Mouse (Mus musculus) megakaryocyte, embryonic 14.5 days (primary cell): ENCODE measurements around the gene Dab2ip. TPM values are rescaled to one million over a fixed set of nuclear protein-coding genes. Genes with fewer than 3 reads are reported as not detected.
A peak's percentile ranks its signal among the peaks of the same experiment; 100 is the strongest.

Experiments used
- H3K27me3 ChIP-seq: replicated peaks from 2 replicates; pipeline ENCODE3; 2012; ENCODE audit warnings: inconsistent platforms
- H3K36me3 ChIP-seq: replicated peaks from 2 replicates; pipeline ENCODE3; 2012; ENCODE audit warnings: low read length, inconsistent platforms, mixed read lengths
- H3K4me1 ChIP-seq: 2 replicates; pipeline ENCODE4 v1.6.1; 2012; ENCODE audit warnings: inconsistent platforms
- H3K4me3 ChIP-seq: replicated peaks from 2 replicates; pipeline ENCODE3; 2012; ENCODE audit warnings: moderate library complexity, mild to moderate bottlenecking, inconsistent platforms
- H3K9me3 ChIP-seq: 2 replicates; pipeline ENCODE4 v1.6.1; 2012; ENCODE audit warnings: inconsistent platforms
- FLI1 ChIP-seq: IDR thresholded peaks from 2 replicates; pipeline ENCODE4 v1.6.1; 2012; ENCODE audit warnings: low read length, inconsistent platforms, mixed read lengths
- GATA1 ChIP-seq: IDR thresholded peaks from 3 replicates; pipeline ENCODE4 v1.6.1; 2012; ENCODE audit warnings: mixed read lengths, low read length, inconsistent platforms, borderline replicate concordance
- polyA plus RNA-seq: library from polyadenylated mRNA; stranded (reverse); fragments of >175 nt; gene quantifications from 2 replicates; pipeline ENCODE4 v1.2.3, GENCODE M21; 2012; ENCODE audit warnings: low replicate concordance; ENCODE audit not compliant: insufficient read depth

The Dab2ip gene
- polyA plus RNA-seq, 1 experiment: 5.0 TPM

DNA sequence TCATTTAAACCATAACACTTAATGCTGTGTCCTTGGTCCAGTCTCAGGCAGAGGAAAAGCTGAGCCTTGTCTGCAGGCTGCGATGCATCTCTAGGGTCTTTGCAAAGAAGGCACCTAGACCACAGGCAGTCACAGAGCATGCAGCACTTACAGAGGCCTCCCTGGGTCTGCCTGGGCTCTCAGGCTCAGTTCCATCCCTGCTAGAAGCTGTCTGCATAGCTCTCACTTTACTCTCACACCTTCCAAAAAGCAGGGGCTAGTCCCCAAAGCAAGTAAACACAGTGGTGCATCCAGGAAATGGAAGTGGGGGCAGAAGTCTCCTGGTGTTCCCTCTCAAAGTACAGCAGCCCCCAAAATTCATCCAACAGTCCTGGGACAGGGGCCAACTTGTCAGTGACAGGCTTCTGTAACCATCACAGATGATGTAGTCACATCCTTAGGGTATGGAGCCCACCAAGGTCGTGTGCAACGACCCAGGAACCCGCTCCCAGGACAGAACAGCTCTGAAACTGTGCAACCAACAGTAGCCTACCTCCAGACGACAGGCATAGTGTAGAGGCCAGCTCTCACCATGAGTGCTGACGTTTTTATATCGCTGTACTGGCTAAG lies 192.6 kb downstream of the Dab2ip start:
- H3K9me3 ChIP-seq: no peaks in the 10 kb centered on the region
- H3K4me3 ChIP-seq: no peak overlapping the region
- peaks cover 98% of the 10 kb centered on the region for H3K36me3 ChIP-seq
- H3K27me3 ChIP-seq: no peaks in the 10 kb centered on the region
- H3K4me1 ChIP-seq: peaks cover 82% of the 10 kb centered on the region
- no peak for TF ChIP-seq FLI1
- TF ChIP-seq GATA1: no peak

DNA sequence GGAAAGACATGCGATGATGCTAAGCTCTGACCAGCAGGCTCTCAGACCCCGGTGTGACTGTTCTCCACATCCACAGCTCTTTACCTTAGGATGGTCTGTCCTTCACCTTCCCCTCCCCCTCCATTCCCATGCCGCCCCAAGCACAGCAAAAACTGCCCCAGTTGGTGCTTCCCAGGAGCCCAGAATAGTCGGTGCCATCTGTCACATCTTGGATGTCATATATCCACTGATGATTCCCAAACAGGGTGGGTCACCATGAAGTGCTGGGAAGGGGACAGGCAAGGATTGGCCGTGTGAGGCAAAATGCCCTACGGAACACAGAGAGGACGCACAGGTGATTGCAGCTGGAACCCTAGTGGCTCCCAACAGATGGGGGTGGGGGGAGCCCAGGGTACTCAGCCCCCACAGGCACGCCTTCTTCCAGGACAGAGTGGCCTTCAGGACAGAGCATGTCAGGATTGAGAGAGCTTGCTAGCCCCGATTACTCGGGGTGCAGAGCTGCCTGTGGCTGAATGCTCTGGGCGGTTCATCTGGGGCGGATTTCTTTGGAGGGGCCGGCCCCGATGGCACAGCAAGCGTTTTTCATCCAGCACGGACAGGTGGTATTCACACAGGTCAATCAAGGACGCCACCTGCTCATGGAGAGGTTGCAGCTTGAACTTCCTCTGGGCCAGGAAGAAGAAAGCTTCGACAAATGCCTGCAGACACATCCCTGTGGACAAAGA lies 193.9 kb downstream of the Dab2ip start:
- Histone ChIP-seq H3K36me3 (peaks cover 100% of the 10 kb centered on the region), H3K9me3 (no peaks in the 10 kb centered on the region), H3K4me3 (no peak overlapping the region), H3K4me1 (peaks cover 84% of the 10 kb centered on the region), H3K27me3 (no peaks in the 10 kb centered on the region)
- TF ChIP-seq GATA1 (no peak), FLI1 (no peak)

DNA sequence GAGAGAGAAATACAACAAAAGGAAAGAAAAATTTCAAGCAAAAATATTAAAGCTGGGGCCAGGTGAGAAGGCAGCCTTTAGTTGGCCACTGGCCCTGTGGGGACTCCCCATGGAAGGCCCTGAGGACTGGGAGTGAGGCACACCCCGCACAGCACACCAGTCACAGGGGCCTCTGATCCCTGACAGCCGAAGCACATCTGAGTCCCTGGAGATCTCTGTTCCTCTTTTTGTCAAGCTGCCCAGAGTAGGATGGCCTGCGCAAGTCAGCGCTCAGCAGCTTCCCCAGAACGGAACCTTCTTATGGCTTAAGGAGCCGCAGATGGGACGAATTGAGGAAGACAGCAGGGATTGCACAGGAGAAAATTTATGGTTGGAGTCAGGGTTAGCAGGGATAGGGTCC lies 198.4 kb downstream of the Dab2ip start:
- no peaks in the 10 kb centered on the region for H3K27me3 ChIP-seq
- no peak overlapping the region for H3K4me3 ChIP-seq
- no peaks in the 10 kb centered on the region for H3K9me3 ChIP-seq
- no peak for TF ChIP-seq GATA1
- TF ChIP-seq FLI1: no peak
- peaks cover 81% of the 10 kb centered on the region for H3K4me1 ChIP-seq
- H3K36me3 ChIP-seq: peaks cover 98% of the 10 kb centered on the region

DNA sequence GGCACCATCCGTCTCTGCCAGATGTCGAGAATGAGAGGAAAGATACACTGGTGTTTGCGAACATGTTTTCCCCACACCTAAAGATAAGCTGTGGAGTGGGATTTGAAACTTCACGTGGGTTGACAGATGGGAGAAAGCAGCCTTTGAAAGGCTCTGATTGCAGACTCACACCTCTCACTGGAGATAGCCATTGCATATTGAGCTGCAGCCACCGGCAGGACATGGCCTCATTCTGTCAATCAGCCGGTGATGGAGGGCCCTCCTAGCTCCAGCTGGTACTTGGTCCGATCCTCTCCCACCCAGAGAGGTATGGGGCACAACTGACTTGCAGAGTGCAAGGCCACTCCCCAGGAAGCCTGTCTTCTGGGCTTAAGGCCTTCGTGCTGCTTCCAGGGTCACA lies 202.3 kb downstream of the Dab2ip start:
- Histone ChIP-seq H3K9me3 (no peaks in the 10 kb centered on the region), H3K36me3 (peaks cover 96% of the 10 kb centered on the region), H3K4me1 (peaks cover 90% of the 10 kb centered on the region), H3K4me3 (no peak overlapping the region), H3K27me3 (no peaks in the 10 kb centered on the region)
- no peak for TF ChIP-seq GATA1
- TF ChIP-seq FLI1: no peak

DNA sequence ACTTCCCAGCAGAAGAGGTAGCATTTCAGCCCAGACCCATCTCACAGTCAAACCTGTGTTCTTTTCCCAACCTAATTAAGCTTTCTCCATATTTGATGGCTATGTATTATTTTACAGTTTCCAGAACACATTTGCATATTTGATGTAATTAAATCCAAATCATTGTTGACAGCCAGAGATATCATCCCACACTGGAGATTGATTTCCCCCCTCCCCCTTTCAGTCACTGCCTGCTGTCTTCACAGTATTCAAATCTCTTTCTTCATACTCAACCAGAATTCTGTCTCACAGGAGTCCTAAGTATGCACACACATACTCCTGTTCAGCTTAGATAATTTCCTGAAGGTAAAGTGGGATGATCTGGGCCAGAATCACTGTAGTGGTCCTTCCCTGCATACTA lies 202.8 kb downstream of the Dab2ip start:
- Histone ChIP-seq H3K36me3 (peaks cover 96% of the 10 kb centered on the region), H3K27me3 (no peaks in the 10 kb centered on the region), H3K9me3 (no peaks in the 10 kb centered on the region), H3K4me1 (peaks cover 90% of the 10 kb centered on the region), H3K4me3 (no peak overlapping the region)
- no peak for TF ChIP-seq GATA1
- TF ChIP-seq FLI1: no peak

DNA sequence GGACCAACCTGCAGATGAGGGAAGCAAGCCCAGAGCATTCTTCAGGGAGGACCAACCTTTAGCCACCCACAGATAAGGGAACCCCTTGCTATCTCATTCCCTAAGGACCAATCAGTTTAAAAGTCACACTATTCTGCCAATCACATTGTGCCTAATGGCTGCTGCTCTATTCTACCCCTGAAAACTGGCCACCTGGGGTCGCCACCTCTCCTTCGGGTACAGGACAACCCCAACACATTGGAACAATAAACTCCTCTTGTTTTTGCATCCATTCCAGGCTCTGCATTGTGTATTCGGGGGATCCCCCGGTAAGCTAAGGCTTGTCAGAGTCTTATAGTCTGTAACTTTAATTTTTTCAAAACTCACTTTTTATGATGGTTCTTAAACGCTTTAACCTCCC lies 203.4 kb downstream of the Dab2ip start:
- Histone ChIP-seq H3K36me3 (peaks cover 96% of the 10 kb centered on the region), H3K4me1 (peaks cover 92% of the 10 kb centered on the region), H3K27me3 (no peaks in the 10 kb centered on the region), H3K4me3 (no peak overlapping the region), H3K9me3 (no peaks in the 10 kb centered on the region)
- no peak for TF ChIP-seq FLI1
- TF ChIP-seq GATA1: no peak

DNA sequence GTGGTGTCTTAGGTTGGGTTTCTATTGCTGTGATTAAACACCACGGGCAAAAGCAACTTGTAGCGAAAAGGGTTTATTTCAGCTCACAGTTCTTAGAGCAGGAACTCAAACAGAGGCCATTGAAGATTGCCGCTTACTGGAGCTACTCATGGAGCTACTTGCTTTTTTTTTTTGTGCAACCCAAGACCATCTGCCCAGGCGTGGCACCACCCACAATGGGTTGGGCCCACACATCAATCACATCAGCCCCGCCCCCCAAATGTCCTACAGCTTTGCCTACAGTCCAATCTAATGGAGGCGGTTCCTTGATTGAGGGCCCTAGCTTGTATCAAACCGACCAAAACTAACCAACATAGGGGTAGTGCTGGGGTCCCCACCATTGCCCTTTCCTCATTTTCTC lies 205.8 kb downstream of the Dab2ip start:
- Histone ChIP-seq H3K27me3 (no peaks in the 10 kb centered on the region), H3K36me3 (peaks cover 87% of the 10 kb centered on the region), H3K9me3 (no peaks in the 10 kb centered on the region), H3K4me1 (peaks cover 98% of the 10 kb centered on the region), H3K4me3 (no peak overlapping the region)
- no peak for TF ChIP-seq GATA1
- no peak for TF ChIP-seq FLI1

DNA sequence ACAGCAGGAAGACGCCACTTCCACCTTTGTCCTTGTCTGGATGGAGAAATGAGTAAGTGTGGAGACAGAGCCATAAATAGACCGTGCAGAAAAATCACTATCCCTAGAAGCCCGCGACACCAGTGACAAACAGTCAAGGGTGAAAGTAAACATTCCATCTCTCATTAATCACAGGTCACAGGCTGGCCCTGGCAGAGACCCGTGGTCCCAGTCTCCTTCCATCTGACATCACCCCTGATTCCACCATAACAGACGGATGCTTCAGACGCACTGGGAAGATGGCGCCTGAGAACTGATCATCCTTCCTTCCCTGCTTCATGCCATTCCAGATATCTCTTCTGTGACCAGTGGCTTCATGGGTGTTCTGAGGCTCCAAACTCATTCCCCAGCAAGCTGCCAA lies 206.3 kb downstream of the Dab2ip start:
- no peaks in the 10 kb centered on the region for H3K9me3 ChIP-seq
- H3K27me3 ChIP-seq: no peaks in the 10 kb centered on the region
- TF ChIP-seq FLI1: no peak
- no peak overlapping the region for H3K4me3 ChIP-seq
- H3K4me1 ChIP-seq: peaks cover 98% of the 10 kb centered on the region
- H3K36me3 ChIP-seq: peaks cover 85% of the 10 kb centered on the region

DNA sequence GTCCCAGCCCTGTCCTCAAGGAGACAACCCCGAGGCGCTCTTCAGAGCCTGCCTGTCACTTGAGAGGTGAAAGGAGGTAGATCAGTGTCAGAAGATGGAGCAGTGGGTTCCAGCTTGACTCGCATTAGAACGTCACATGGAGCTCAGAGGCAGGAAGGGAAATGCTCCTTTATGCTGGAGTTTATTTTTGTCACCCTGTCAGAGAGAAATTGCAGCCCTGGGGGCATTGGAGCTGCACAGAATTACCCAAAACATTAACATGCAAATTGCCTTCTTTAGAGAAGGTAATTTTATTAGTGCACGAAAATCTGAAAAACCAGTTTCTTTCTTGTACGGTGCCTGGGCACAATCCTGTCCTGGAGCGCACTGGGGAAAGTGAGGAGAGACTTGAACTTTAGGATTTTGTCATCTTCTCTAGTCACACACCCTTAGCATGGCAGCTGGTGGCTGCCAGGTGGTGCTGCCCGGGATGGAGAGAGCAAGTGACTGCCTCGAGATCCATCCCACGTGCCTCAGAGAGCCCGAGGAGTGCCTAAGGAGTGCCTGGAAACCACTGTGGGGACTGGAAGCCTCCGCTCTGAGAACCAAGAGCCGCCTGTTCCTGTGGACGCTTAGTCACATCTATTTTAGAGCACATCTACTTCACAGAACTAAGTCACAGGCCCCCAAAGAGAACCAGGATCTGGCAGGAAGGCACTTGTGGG lies 209.9 kb downstream of the Dab2ip start:
- Histone ChIP-seq H3K36me3 (peaks cover 86% of the 10 kb centered on the region), H3K9me3 (no peaks in the 10 kb centered on the region), H3K27me3 (no peaks in the 10 kb centered on the region), H3K4me1 (peaks cover 99% of the 10 kb centered on the region), H3K4me3 (peak overlapping the region; percentile 84)
- no peak for TF ChIP-seq FLI1
- TF ChIP-seq GATA1: no peak
